Mouse (Mus musculus) heart, adult 11 months (tissue): Measurements from ENCODE around the gene Pde6g.

Experiments
- DNase-seq: peaks from one replicate; pipeline ENCODE4 v3.0.0; 2022

Gene Pde6g

DNA sequence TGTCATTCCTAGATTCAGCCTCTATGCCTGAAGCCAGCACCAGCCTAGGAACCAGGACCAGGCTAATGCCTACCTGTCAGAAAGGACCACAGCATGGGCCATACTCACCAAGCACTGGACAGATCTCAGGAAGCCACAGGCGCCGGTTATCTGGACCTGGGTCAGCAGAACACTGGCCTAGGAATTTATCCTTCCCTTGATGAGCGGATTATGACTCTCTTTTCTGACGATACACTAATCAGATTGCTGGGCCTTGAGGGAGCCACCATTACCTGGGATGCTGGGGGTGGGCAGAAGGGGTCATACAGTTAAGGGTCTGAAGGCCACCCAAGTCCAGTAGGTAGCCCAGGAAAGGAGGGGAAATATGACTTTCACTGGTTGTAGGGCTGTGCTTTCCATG lies at the start of gene Pde6g:
Gene Pde6g (minus strand): TSS at position 195 of the 400 bp plus-strand sequence.
- DNase-seq, result no peak

GRCm38 (mm10) chr11:120501701-120502100 lies 48.4 kb upstream of the Pde6g start:
- no peak for DNase-seq

DNA sequence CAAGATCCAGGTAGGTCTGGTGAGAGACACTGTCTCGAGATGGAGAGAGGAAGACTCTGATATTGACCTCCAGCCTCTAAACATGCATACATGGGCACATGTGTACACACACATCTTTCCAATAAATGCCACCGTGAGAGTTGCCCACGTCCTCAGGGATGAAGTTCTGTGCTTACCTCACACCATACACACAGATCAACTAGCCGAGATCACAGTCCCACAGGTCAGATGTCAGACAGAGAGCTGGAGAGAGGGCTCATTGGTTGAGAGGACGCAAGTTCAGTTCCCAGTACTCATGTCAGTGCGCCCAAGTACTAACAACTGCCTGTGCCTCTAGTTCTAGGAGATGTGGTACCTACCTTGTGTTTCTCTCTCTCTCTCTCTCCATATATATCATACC lies 47.7 kb upstream of the Pde6g start:
- no peak for DNase-seq

- DNase-seq, result no peak
These were observed 47.1 kb upstream of the Pde6g start for GRCm38 (mm10) chr11:120500357-120500756.

GRCm38 (mm10) chr11:120499894-120500293 lies 46.6 kb upstream of the Pde6g start:
- DNase-seq, result no peak

GRCm38 (mm10) chr11:120498891-120499290 lies 45.6 kb upstream of the Pde6g start:
- no peak for DNase-seq

DNA sequence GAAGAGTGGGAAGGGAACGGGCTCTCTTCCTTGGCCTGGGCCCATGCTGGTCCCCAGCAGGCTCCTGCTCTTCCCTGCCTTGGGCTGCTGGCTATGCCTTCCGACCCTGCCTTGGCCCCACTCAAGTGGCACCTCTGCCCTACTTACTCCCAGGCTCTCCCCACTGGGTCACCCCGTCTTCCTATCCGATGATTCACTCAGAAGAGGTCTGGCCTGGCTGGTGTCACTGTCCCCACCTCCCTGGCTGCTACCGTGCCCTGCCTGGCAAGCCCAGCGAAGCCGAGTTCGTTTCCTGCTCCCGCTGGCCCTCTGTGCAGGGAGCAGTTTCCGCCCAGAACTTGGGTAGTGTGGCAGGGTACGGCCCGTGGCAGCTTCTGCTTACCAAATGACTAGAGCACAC lies 44.9 kb upstream of the Pde6g start:
- DNase-seq, result no peak

GRCm38 (mm10) chr11:120497436-120497835 lies 44.1 kb upstream of the Pde6g start:
- DNase-seq, result no peak

- no peak for DNase-seq
These were observed 40.6 kb upstream of the Pde6g start for GRCm38 (mm10) chr11:120493911-120494310.

DNA sequence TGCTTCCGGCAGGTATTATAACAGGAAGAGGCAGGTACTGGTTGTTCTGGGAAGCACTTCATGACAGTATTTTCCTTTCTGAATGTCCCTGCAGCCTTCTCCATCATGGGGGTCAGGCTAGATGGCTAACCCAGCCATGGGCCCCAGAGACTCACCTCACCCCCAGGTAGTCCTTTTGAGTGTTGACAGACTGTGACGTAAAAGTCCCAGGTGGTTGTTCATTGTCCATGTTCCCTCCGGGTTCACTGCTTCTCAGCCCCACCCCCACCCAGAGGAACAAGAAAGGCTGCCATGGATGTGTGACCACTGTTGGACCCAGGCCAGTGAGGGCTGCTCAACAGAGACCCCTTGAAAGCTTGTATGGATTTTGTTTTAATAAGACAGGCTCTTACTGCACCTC lies 40.1 kb upstream of the Pde6g start:
- DNase-seq, result peak; percentile 88

GRCm38 (mm10) chr11:120492878-120493203 lies 39.5 kb upstream of the Pde6g start:
- peak; percentile 90 for DNase-seq

DNA sequence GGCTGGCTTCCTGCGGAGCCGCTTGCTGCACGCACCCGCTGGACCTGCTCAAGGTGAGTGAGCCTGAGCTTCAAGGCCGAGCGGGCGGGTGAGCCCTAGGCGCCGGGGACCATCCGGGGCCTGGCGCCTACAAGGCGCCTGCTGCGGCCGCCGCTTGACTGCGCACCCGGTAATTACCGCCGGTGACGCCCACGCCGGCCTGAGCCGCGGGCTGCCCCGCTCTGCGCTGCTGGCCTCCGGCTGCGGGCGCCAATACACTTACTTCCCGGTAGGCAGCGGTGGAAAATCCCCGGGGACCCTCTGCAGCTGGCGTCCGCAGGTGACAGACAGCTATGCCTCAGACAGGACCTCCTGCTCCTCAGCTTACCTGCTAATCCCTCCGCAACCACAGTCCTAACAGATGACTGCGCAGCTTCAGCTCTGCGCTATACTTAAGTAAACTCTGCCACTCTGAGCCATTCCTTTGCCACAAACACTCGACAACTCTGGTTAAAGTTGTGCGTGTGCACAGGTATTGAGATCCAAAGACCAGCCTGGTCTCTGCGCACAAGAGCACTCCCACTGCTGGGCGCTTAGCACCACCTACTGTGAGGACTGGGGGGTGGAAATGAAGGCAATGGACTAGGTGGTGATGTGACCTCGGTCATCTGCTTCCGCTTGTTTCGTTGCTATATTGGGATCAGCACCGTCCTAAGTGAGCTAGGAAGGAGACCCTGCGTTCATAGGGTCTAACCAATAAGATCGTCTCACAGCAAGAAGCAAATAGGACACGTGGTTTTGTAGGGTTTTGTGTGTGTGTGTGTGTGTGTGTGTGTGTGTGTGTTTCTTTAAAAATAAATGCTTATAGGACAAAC lies 39.0 kb upstream of the Pde6g start:
- peak; percentile 97 for DNase-seq

- peak; percentile 99 for DNase-seq
These were observed 38.2 kb upstream of the Pde6g start, which contains the start of gene Slc25a10 for GRCm38 (mm10) chr11:120491317-120492023. Gene Slc25a10, plus strand, starts transcription at chr11:120491840.

DNA sequence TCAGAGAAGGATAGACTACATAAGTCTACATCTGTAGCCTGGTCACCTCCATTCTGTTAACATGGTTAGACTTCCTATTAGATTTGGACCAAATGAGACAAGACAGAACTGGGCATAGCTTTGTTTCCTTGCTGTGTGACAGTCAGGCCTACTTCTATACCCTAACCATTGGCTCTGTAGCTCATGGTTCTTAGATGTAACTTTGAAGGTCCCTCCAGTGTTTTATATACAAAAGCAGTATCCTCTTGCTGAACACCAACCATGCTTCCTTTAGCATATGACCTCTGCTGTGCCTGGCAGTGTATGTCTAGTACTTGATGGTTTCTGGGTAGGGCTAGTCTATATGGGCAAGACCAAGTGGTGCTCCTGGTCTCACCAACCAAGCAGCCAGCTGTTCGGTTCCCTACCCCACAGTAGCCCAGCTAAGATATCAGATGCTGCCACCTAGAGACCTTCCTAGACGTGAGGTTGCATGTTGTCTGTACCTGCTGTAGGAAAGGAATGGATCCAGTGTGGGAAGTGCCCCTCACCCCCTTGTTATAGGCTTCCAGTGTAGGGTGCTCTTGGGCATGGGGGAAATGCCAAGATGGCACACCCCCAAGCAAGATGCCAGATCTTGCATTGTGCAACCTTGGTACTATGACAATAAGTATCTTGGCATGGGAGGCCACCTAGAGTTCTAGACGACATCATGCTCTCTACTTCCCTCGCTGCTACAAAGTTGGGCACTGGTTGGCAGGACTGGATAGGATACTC lies 37.2 kb upstream of the Pde6g start:
- peak; percentile 93 for DNase-seq

DNA sequence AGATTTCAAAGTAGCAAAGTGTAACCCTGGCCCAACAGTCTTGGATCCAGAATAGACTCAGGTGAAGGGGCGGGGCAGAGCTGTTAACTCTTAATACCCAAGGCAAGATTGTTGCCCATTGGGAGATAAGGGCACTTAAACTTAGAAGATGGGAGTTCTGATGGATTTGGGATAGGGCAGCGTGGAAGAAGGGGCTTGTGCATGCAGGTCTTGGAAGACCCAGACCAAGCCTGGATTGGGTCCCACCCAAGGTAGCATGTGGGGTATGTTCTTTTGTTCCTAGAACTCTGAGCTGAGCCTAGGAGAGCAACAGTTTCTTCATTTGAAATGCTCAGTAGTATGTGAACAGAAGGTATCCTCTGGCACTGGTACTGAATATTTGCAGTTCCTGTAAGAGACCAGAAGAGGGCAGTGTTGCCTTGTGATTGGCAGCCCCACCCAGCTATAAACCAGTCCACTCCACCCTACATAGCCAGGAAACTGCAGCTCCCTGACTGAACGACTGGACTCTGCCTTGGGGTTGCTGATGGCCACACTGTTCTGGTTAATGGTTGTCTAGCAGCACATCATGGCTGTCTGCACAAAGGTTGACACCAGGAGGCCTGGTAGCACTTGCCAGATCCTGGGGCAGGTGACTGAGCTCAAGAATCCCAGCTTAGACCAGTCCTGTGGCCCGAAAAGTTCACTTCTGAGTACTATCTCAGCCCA lies 35.9 kb upstream of the Pde6g start:
- peak; percentile 98 for DNase-seq

GRCm38 (mm10) chr11:120488516-120488915 lies 35.2 kb upstream of the Pde6g start:
- DNase-seq, result no peak

DNA sequence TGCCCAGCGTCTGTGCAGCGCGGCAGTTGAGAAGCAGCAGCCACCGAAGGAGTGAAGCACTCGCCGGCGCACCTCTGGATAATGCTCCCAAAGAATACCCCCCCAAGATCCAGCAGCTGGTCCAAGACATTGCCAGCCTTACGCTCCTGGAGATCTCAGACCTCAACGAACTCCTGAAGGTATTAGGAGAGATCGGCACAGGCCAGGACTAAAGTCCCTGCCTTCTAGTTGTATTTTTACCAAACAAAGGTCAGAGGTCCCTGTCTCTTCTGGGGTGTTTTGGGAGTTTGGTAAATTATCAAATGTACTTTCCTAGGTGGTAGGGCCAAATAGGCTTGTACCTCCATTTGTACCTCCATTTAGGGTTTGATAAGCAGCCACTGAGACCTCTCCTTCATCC lies 32.0 kb upstream of the Pde6g start:
- DNase-seq, result no peak

DNA sequence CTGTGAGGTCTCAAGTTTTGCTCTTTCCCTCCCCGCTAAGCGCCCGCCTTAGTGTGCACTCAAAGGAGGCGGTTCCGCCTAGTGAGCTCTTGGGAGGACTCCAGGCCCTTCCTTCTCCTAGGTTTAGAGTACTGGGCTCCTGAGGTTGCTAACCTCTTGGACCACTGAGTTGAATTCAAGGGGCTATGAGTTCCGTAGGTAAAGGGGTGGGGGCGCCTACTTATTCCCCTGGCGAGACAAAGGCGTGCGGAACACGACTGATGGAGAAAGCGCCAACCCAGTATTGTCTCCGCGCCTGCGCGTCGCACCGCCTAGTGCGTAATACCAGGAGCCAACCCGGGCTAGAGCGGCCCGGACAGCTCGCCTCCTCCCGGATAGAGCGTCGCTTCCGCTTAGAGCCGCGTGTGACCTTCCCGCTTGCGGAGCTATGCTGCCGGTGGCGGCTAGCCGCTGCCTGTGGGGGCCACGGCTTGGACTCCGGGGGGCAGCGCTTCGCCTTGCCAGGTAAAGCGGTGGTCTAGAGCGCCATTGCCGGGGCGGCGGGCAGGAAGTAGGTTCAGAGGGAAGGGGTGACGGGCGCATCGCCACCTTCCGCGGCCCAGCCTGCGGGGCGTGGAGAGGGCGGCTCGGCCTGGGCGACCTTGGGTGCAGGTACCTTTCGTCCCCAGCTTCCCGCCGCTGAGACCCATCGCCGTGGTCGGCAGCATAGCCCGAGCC lies 31.1 kb upstream of the Pde6g start, which contains the start of gene Mrpl12:
Gene Mrpl12 (plus strand): TSS at position 349 of the 717 bp plus-strand sequence.
- DNase-seq, result peak; percentile 99

DNA sequence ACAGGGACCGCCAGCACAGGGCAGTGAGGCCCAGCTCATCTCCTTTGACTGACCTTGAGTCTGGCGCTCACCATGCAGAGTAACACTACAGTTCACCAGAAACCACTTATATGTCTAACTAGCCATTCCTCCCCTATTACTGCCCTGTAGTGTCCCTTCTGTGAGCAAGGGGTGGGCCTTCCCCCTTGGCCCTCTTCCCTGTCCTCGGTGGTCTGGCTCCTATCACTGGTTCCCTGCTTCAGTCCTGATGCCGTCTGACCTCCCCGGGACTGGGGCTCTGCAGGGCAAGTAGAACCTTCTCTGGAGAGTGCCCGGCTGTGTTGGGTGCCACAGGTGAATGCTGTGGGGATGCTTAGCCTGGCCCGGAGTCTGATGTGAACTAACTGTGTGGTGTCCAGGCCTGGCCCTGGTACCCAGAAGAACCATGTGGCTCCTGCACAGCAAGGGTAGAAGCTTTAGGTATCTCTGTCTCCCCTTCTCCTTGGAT lies 30.2 kb upstream of the Pde6g start:
- peak; percentile 93 for DNase-seq

DNA sequence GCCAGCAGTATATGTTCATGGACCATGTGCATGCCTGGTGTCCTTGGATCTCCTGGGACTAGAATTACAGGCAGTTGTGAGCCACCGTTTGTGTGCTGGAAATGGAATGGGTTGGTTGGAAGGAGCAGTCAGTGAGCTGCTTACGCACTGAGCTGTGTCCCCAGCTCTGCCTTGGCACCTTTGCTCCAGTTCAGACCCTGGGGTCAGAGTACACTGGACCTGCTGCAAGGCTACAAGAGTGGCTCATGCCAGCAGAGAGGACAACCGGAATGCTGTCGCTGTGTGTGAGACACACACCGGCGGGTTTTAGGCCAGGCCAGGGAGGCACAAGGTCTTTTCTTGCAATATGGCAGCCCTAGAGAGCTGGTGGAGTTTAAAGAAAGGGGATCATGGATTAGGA lies 18.8 kb upstream of the Pde6g start:
- DNase-seq, result no peak

- no peak for DNase-seq
These were observed 14.4 kb upstream of the Pde6g start for GRCm38 (mm10) chr11:120467736-120468092.
